Mouse (Mus musculus) forebrain, embryonic 10.5 days (tissue): Measurements from ENCODE around the gene Ergic3. TPM values are rescaled to one million over a fixed set of nuclear protein-coding genes. Genes with fewer than 3 reads are reported as not detected.

ENCODE experiments used
- DNase-seq: peaks from one replicate; pipeline ENCODE4 v3.0.0-alpha.2; 2017; ENCODE audit warnings: low spot score; ENCODE audit errors: extremely low spot score
- H3K27ac ChIP-seq: fragments of 300-500 bp; sonication (generic); 2 replicates; pipeline ENCODE4 v1.5.1; 2016; ENCODE audit warnings: mild to moderate bottlenecking
- H3K27me3 ChIP-seq: fragments of 300-500 bp; sonication (generic); 2 replicates; pipeline ENCODE4 v1.6.1; 2016; ENCODE audit warnings: mild to moderate bottlenecking; ENCODE audit not compliant: poor library complexity, severe bottlenecking
- H3K36me3 ChIP-seq: fragments of 300-500 bp; sonication (generic); replicated peaks from 2 replicates; pipeline ENCODE4 v1.6.1; 2016; ENCODE audit warnings: mild to moderate bottlenecking, moderate library complexity
- H3K4me1 ChIP-seq: fragments of 300-500 bp; sonication (generic); 2 replicates; pipeline ENCODE4 v1.6.1; 2016
- H3K4me3 ChIP-seq: fragments of 300-500 bp; sonication (generic); 2 replicates; pipeline ENCODE4 v1.5.1; 2016; ENCODE audit warnings: mild to moderate bottlenecking, moderate library complexity
- H3K9me3 ChIP-seq: fragments of 300-500 bp; sonication (generic); 2 replicates; pipeline ENCODE4 v1.6.1; 2016; ENCODE audit warnings: mild to moderate bottlenecking, moderate library complexity
- WGBS: fragments of 180-500 bp; shearing (Covaris S2); methylation state at CpG from one replicate; pipeline ENCODE4 v1.1.7; 2016; 5-methylcytosine and 5-hydroxymethylcytosine counted together
- polyA plus RNA-seq: library from polyadenylated mRNA; unstranded; fragments of >200 nt; fragmentation: Nextera tagmentation; extraction: Ambion mirVana; gene quantifications from 2 replicates; pipeline ENCODE4 v1.2.1, GENCODE M21; 2016

Gene Ergic3
- polyA plus RNA-seq, 1 experiment from 2014 or later, result 199 TPM

DNA sequence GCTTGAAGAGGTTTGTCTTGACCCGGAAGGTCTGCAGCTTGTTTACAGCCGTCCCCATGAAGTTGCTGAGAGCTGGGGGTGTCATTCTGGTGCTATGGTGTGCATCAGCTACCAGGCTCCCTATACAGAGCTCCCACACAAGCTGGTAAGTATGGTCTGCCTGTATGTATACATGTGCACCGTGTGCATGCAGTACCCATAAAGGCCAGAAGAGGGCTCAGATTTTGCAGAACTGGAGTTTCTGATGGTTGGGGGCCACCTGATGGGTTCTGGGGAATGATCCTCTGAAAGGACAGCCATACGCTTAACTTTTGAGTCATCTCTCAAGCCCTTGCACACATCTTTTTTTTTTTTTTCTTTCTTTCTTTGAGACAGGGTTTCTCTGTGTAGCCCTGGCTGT, 2.5 kb upstream of the Ergic3 start:
- Histone ChIP-seq H3K27ac (no peak overlapping the region), H3K27me3 (no peaks in the 10 kb centered on the region), H3K4me3 (no peak overlapping the region), H3K4me1 (peaks cover 20% of the 10 kb centered on the region), H3K9me3 (peaks cover 4% of the 10 kb centered on the region; the same call in 1 of the 2 replicates), H3K36me3 (peaks cover 37% of the 10 kb centered on the region)
- WGBS, result 91% methylated on average over 4 of the region's 4 CpGs
- DNase-seq, result no peak

DNA sequence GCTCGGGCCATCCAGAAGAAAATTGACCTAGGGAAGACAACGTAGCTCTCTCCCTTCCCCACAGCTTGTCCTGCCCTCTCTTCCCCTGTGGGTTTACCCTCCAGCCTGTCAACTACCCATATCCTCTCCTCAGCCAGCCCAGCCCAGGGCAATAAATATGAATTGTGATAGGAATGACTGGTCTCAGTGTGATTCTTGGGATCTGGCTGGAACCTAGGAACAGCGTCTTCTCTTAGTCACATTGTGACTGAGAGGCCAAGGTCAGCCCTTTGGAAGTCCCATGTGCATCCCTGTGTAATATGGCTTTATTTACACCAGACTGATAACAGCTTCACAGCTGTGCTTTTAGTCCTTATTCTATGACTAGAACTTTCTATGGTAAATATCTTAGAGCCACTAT, 10.3 kb downstream of the Ergic3 start:
- WGBS, result 95% methylated on average over 3 of the region's 3 CpGs
- no peaks in the 10 kb centered on the region for H3K4me1 ChIP-seq
- no peaks in the 10 kb centered on the region for H3K27me3 ChIP-seq
- no peak overlapping the region for H3K4me3 ChIP-seq
- H3K9me3 ChIP-seq, result no peaks in the 10 kb centered on the region
- no peak overlapping the region for H3K27ac ChIP-seq
- peaks cover 71% of the 10 kb centered on the region for H3K36me3 ChIP-seq
- DNase-seq, result no peak

DNA sequence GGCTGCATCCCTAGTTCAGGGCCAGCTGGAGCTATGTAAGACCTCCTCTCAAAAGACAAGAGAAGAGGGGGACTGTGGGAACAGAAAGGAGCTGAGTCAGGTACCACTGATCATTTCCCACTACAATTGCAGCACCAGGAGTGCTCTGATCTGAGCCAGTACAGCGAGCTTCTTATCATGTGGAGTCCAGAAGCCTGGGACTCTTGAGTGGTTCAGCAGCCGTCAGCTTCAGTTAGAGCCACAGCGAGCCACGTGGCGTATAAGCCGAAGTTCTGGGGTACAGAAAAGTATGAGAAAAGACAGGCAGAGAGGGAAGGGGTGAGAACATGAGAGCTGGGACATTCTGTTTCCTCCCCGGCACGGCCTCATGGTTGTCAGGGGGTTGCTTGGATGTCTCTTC, 13.4 kb downstream of the Ergic3 start:
- Histone ChIP-seq H3K9me3 (no peaks in the 10 kb centered on the region), H3K36me3 (peaks cover 40% of the 10 kb centered on the region), H3K4me3 (no peak overlapping the region), H3K4me1 (no peaks in the 10 kb centered on the region), H3K27ac (no peak overlapping the region), H3K27me3 (no peaks in the 10 kb centered on the region)
- DNase-seq, result no peak
- WGBS, result 95% methylated on average over 8 of the region's 8 CpGs

DNA sequence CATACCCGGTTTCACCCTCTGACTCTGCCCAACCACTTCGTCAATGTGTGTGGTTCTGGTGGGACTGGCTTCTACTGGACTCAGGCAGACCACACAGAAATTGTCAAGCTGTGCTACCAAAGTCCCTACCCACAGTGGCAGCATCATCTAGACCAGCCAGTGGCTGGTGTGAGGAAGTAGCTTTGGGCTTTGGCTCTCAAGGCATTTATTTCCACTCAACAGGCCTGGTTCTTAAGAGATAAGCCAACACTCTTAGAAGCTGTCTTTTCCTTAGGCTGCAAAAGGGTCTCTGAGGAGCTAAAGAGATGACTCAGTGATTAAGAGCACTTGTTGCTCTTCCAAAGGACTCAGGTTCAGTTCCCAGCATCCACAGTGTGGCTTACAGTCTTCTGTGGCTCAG, 13.9 kb downstream of the Ergic3 start:
- Histone ChIP-seq H3K4me1 (no peaks in the 10 kb centered on the region), H3K36me3 (peaks cover 35% of the 10 kb centered on the region), H3K4me3 (no peak overlapping the region), H3K27me3 (no peaks in the 10 kb centered on the region), H3K27ac (no peak overlapping the region), H3K9me3 (no peaks in the 10 kb centered on the region)
- WGBS, result 91% methylated on average over 2 of the region's 2 CpGs
- DNase-seq, result no peak

DNA sequence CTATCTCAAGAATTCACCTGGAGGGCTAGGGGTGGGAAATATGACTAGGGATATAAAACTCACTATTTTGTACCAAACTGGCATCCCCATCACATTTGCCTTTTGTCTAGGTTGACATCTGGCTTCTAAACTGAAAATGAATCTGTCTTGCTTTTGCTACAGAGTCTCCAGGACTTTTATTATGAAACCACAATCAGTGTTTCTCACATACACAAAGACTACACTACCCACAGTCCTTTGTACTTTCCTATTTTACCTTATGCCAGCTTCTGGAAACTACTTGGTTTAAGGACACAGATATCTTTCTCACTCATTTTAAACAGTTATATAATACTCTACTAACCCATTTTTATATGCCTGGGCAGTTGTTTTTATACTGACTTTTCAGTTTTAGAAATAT, 17.6 kb downstream of the Ergic3 start:
- H3K27ac ChIP-seq, result no peak overlapping the region
- H3K27me3 ChIP-seq, result no peaks in the 10 kb centered on the region
- H3K36me3 ChIP-seq, result peaks cover under 1% of the 10 kb centered on the region; the same call in 1 of the 2 replicates
- no peak overlapping the region for H3K4me3 ChIP-seq
- DNase-seq, result no peak
- no peaks in the 10 kb centered on the region for H3K9me3 ChIP-seq
- H3K4me1 ChIP-seq, result no peaks in the 10 kb centered on the region

DNA sequence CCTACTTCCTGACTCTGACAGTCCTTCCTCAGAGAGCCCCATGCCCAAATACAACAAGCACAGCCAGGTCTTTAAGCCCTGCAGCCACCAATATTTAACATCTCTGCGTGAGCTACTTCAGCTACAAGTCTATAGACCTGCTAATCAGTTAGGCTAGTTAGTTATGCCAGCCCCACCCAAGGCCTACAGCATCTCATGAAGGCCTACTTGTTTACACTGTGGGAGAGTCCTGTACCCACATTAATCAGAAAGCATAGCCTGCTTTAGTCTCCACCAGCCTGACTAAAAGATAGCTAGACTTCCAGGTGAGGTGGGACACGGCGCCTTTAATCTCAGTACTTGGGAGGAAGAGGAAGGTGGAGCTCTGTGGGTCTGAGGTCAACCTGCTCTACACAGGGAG, 31.5 kb downstream of the Ergic3 start:
- H3K36me3 ChIP-seq, result no peaks in the 10 kb centered on the region

DNA sequence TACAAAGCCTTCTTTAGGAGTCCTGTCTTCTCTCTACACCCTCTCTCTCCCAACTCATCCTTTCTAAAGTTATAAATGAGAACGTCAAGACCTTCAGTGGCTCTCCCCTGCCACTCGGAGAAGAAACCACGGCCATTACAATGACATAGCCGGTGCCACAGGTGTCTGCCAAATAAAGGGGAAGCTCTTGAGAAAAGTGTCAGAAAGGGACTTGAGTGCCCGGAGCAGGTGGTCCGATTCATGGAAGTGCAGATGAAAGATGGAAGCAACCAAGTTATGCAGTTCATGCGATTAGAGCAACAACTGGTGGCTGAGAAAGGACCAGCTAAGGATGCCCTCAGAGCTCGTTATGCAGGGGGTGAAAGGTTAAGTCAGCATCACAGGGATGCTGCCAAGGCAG, 35.1 kb downstream of the Ergic3 start:
- H3K4me3 ChIP-seq, result no peak overlapping the region
- no peaks in the 10 kb centered on the region for H3K36me3 ChIP-seq
- H3K27ac ChIP-seq, result no peak overlapping the region
- 82% methylated on average over 8 of the region's 8 CpGs for WGBS
- DNase-seq, result no peak
- no peaks in the 10 kb centered on the region for H3K9me3 ChIP-seq
- H3K27me3 ChIP-seq, result peaks cover 13% of the 10 kb centered on the region
- H3K4me1 ChIP-seq, result peaks cover 3% of the 10 kb centered on the region

More for the DNA sequence above, 31.5 kb downstream of the Ergic3 start:
- WGBS, result 86% methylated on average over 3 of the region's 3 CpGs
- DNase-seq, result no peak
- Histone ChIP-seq H3K4me3 (no peak overlapping the region), H3K27me3 (no peaks in the 10 kb centered on the region), H3K4me1 (no peaks in the 10 kb centered on the region), H3K9me3 (no peaks in the 10 kb centered on the region), H3K27ac (no peak overlapping the region)

DNA sequence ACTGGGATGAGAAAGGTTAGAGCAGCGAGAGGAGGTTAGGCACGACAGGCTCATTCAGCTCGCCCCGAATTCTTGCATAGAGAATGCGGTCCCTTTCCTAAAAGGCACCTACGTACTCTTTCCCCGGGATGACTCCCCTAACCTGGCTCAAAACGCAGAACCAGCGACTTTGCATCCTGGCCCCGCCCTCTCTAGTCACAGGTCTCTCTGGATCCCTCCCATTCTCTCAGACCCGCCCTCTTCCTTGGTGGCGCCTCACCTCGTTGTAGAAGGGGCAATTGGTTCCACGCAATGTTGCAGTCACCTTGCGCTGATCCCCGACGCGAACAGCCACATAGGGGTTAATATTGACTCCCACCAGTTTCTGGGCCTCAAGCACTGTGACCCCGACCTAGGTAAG, 40.1 kb downstream of the Ergic3 start:
- peaks cover 10% of the 10 kb centered on the region for H3K4me1 ChIP-seq
- H3K4me3 ChIP-seq, result peak overlapping the region; percentile 18; the same call in 1 of the 2 replicates
- 8% methylated on average over 19 of the region's 19 CpGs for WGBS
- no peaks in the 10 kb centered on the region for H3K9me3 ChIP-seq
- DNase-seq, result no peak
- H3K27ac ChIP-seq, result no peak overlapping the region
- no peaks in the 10 kb centered on the region for H3K36me3 ChIP-seq
- H3K27me3 ChIP-seq, result peaks cover 29% of the 10 kb centered on the region

DNA sequence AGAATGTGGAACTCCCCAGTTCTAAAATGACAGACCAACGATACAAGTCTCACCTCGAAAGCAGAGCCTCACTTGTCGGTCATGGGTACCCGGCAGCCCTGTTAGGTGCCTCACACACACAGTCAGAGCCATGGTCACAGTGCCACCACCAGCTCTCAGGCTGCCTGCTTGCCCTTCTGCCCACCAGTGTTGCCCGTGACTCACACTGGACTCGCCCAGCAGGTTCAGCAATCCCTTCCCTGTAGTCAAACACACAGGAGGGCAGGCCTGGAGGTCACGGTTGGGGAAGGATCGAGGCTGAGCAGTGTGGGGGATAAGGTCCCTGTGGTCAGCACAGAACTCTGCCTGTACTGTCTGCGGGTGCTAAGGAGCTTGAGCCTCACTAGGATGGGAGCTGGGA, 45.0 kb downstream of the Ergic3 start, which contains the start of gene Fer1l4:
Fer1l4 (minus strand) TSS at position 132 of the 400 bp plus-strand sequence.
- Histone ChIP-seq H3K27me3 (peaks cover 17% of the 10 kb centered on the region), H3K4me1 (peaks cover 10% of the 10 kb centered on the region), H3K4me3 (no peak within 1 kb of the TSS), H3K36me3 (no peaks in the 10 kb centered on the region), H3K9me3 (no peaks in the 10 kb centered on the region), H3K27ac (no peak within 1 kb of the TSS)
- no peak for DNase-seq
- 87% methylated on average over 9 of the region's 9 CpGs for WGBS

DNA sequence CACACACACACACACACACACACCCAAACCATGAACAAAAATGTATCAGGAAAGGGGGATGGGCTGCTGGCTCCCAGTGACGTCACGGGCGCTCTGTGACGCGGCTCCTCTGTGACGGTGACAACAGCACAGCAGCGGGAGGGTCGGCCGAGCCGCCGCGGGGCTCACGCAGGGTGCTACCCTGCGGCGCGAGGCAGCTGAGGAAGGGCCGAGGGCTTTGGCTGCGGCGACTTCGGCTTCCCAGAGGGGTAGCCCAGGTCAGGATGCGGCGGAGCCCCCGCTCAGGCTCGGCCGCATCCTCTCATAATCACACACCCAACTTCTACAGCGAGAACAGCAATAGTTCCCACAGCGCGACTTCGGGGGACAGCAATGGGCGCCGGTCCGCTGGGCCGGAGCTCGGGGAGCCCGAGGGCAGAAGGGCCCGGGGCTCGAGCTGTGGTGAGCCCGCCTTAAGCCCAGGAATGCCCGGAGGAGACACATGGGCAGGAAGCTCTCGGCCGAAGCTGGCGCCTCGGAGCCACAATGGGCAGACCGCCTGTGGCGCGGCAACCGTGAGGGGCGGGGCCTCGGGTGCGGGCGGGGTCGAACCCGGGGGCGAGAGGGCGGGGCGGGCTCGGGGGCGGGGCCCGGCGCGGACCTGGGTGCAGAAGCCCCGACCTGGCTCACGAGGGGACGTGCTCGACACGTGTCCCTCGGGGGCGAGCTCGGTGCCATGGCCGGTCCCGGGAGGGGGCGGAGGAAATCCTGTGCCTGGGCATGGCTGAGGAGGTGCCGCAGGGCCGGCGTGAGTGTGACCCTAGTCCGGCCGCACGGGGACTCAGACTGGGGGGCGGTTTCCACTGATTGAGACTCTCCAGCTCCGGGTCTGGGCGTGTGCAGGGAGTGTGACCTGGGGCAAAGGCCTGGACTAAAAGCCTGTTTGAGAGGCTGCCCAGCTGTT, 57.5 kb downstream of the Ergic3 start, which contains the start of gene Spag4:
Spag4 (plus strand) TSS at position 77 of the 943 bp plus-strand sequence.
- Histone ChIP-seq H3K9me3 (no peaks in the 10 kb centered on the region), H3K27me3 (no peaks in the 10 kb centered on the region), H3K4me1 (peaks cover 23% of the 10 kb centered on the region), H3K36me3 (peaks cover 33% of the 10 kb centered on the region), H3K27ac (peak within 1 kb of the TSS; percentile 94), H3K4me3 (peak within 1 kb of the TSS; percentile 85)
- WGBS, result under 1% methylated on average over 81 of the region's 81 CpGs
- DNase-seq, result peak; percentile 83

DNA sequence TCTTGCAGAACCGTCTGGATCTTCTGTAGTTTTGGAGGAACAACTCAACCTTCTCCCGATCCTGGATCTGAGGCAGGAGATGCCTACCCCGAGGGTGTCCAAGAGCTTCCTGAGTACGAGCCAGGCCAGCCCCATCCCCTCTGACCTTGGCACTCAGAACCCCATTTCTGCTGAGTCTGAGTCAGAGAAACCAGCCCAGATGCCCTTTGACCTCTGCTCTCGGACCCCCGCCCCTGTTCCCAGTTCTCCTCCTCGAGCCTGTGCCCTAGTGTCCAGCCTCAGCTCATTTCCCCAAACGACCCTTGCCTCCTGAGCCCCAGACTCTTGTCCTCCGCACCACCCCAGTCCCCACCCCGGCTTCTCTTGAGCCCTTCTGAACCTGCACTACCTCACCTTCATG, 58.3 kb downstream of the Ergic3 start:
- H3K36me3 ChIP-seq, result peaks cover 41% of the 10 kb centered on the region
- no peaks in the 10 kb centered on the region for H3K9me3 ChIP-seq
- no peaks in the 10 kb centered on the region for H3K27me3 ChIP-seq
- peak overlapping the region; percentile 94 for H3K27ac ChIP-seq
- H3K4me1 ChIP-seq, result peaks cover 23% of the 10 kb centered on the region
- WGBS, result 36% methylated on average over 10 of the region's 10 CpGs
- peak overlapping the region; percentile 85 for H3K4me3 ChIP-seq
- no peak for DNase-seq
